Mouse (Mus musculus) right cerebral cortex, adult 18-20 months (tissue): ENCODE results near the gene Gm14124.
"Not testable (repeated sequence)": the region's sequence is repeated elsewhere in the genome, so short reads cannot be mapped to it uniquely, and the experiment has no call there.

Experiments used
- DNase-seq: peaks from one replicate; pipeline ENCODE4 v3.0.0; 2022; ENCODE audit warnings: mixed read lengths

The Gm14124 gene

DNA sequence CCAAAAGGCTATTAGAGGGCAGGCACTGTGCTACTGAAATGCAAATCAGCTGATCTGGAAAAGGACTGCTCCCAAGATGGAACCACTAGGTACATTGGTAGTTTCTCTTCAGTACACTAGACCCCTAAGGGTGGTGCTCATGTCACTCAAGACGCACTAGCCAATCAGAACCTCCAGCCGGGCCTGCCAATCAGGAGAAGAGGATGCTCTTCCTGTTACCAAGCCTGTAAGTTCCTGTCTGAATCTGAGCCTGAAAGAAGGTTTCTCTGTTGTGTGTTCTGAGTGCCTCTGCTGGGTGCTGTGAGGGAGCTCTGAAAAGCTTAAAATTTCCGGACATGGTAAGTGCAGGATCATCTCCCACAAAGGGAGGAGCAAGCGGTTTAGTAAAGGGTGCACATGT lies at the start of gene Gm14124:
Gm14124 (plus strand) TSS at position 227 of the 400 bp plus-strand sequence.
- DNase-seq, result not testable (repeated sequence)

- DNase-seq, result peak; percentile 90
These were observed 39.5 kb upstream of the Gm14124 start, which contains the start of gene Zfp937 for GRCm38 (mm10) chr2:150217600-150218362. Zfp937 (plus strand) TSS chr2:150218073.

DNA sequence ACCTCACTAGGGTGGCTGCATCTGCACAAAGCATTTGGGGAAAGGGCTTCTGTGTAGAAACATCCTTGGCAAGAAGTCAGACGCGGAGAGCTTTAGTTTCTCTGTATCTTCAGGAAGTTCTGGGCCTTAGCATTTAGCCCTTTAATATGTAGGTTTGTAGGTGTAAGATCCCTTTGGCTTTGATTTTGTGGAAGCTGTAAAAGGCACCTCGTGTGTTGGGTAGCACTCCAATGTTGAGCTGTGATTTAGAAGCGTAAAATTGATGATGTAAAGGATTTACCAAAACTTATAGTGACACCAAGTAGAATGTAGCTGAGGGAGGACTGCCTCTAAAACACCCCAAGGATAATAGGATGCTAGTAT lies 39.0 kb upstream of the Gm14124 start:
- not testable (repeated sequence) for DNase-seq

DNA sequence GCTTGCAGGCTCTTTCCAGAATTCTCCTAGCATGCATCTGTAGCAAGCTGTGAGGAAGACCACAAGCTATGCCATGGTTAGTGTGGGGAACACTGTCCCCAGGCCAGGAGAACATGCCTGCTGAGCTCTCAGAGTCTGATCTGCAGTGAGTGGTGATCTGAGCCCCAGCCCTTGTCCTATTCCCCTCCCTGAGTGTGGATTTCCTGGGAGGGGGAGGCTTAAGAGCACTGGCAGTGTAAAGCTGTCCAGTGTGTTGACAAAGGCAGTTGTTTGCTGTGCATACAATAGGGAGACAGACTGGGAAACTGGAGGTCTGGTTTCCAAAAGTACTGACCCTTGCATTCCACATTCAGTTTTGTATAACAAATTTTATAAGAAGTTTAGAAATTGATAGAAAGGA lies 34.1 kb upstream of the Gm14124 start:
- DNase-seq, result not testable (repeated sequence)

DNA sequence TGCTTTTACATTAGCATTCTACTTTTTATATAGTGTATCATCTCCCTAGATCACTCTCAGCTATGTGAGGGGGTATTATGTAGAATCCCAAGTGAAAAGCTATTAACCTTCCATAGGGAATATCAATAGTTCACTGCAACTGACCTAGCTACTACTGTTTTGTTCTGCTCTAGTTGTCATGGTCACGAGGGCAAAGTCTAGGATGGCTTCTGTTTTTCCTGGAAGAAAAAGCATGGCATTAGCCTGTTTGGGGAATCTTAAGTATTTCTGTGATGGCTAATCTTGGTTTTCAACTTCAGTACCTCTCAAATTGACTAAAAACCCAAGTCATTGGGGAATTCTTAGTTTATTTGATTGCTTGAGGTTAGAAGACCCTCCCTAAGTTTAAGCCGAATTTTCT lies 14.1 kb upstream of the Gm14124 start:
- no peak for DNase-seq

GRCm38 (mm10) chr2:150255491-150255890 lies 1.8 kb upstream of the Gm14124 start, which contains the start of gene Gm21994:
Gm21994 (minus strand) TSS chr2:150255591.
- not testable (repeated sequence) for DNase-seq

- DNase-seq, result not testable (repeated sequence)
These were observed 456 bp upstream of the Gm14124 start for GRCm38 (mm10) chr2:150256861-150257260.

- DNase-seq, result no peak
These were observed 36.4 kb downstream of the Gm14124 start for GRCm38 (mm10) chr2:150293669-150294068.

- no peak for DNase-seq
These were observed 41.8 kb downstream of the Gm14124 start for GRCm38 (mm10) chr2:150299096-150299495.

DNA sequence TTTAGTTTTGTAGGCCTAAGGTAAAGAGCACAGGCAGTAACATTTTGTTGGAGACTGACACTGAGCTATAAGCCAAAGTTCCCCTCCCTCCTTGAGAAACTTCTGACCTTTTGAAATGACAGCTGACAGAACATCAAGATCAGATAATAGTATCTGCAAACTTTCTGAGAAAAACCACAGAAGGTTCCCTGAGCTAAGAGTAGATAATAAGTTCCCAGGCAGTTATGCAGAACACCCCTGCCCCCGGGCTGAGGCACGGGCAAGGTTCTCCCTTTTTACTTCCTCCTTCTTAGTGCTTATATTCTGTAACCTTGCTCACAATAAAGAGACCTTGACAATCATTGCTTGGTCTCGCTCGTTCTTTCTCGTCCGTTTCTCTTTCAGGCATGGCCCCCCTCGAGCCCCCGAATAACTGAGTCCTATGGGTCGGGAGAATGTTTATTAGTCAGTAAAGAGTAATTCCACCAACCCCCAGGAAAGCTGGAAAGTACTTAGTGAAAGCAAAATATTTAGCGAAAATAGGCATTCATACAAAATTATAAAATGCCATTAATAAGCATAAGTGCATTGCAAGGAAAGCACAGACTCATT lies 50.0 kb downstream of the Gm14124 start:
- no peak for DNase-seq

DNA sequence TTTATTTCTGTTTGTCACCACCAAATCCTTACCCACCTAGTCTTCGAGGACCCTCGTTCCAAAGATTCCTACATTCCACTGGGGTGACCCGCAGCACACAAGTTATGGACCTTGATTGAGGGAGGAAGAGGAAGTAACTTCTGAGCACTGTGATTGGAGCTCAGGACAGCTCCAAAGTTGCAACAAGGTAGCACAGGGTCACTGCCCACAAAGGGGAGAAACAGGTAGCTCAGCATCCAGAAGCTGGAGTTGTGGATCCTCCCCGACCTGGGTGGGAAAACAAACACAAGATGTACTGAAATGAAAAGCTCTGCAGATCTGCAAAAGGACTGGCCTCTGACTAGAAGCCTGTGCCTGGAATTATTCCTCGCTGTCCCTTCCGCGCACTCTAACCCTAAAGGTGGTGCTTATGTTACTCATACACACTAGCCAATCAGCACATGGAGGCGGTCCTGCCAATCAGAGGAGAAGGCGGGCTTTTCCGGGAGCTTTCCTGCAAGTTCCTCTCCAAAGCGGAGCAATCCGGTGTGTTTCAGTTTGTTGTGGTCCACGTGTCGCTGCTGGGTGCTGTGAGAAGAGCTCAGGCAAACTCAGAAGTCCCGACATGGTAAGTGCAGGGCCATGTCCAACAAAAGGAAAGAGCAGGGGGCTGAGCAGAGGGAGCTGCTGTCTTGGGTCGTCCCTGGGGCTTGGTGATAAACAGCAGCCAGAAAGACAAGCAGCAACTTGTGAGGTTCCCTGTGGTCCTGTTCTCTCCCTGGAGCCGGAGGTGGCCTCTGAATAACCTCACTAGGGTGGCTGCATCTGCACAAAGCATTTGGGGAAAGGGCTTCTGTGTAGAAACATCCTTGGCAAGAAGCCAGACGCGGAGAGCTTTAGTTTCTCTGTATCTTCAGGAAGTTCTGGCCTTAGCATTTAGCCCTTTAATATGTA lies 53.9 kb downstream of the Gm14124 start:
- peak; percentile 91 for DNase-seq

- DNase-seq, result no peak
These were observed 58.8 kb downstream of the Gm14124 start for GRCm38 (mm10) chr2:150316140-150316539.

GRCm38 (mm10) chr2:150318973-150319372 lies 61.7 kb downstream of the Gm14124 start:
- DNase-seq, result no peak
